Mouse (Mus musculus) C2C12 (cell line): ENCODE data around the gene Cacul1. TPM values are rescaled to one million over a fixed set of nuclear protein-coding genes. Genes with fewer than 3 reads are reported as not detected.

Experiments used
- H3K27me3 ChIP-seq: one replicate; pipeline ENCODE4 v1.6.1; 2011; ENCODE audit not compliant: control insufficient read depth, insufficient read depth, insufficient read length
- H3K36me3 ChIP-seq: one replicate; pipeline ENCODE4 v1.6.1; 2011; ENCODE audit not compliant: control insufficient read depth, insufficient read depth
- H3K4me3 ChIP-seq: one replicate; pipeline ENCODE4 v1.5.1; 2011; ENCODE audit warnings: mild to moderate bottlenecking, control low read depth; ENCODE audit not compliant: poor library complexity, insufficient read depth, severe bottlenecking
- H3K79me2 ChIP-seq: one replicate; pipeline ENCODE4 v1.6.1; 2011; ENCODE audit not compliant: control insufficient read depth, insufficient read depth
- H3K79me3 ChIP-seq: one replicate; pipeline ENCODE4 v1.6.1; 2011; ENCODE audit warnings: low read depth, control low read depth
- H3ac ChIP-seq: one replicate; pipeline ENCODE3; 2011; ENCODE audit warnings: low read depth; ENCODE audit not compliant: control insufficient read depth, insufficient read length
- CEBPB ChIP-seq: IDR thresholded peaks from one replicate; pipeline ENCODE4 v1.6.1; 2011; ENCODE audit warnings: low read depth, mild to moderate bottlenecking, control low read depth, moderate library complexity
- CTCF ChIP-seq: IDR thresholded peaks from one replicate; pipeline ENCODE4 v1.5.1; 2011; ENCODE audit not compliant: control insufficient read depth, insufficient read depth, insufficient read length
- FOSL1 ChIP-seq: IDR thresholded peaks from one replicate; pipeline ENCODE4 v1.8.0; 2011; ENCODE audit warnings: mild to moderate bottlenecking, low read length; ENCODE audit not compliant: poor library complexity, insufficient read depth, severe bottlenecking
- MAX ChIP-seq: IDR thresholded peaks from one replicate; pipeline ENCODE4 v1.6.1; 2011; ENCODE audit warnings: mild to moderate bottlenecking, control low read depth
- MYOD1 ChIP-seq: IDR thresholded peaks from one replicate; pipeline ENCODE4 v1.6.1; 2011; ENCODE audit warnings: low read depth; ENCODE audit not compliant: control insufficient read depth, insufficient read length
- MYOG ChIP-seq: IDR thresholded peaks from one replicate; pipeline ENCODE4 v1.6.1; 2011; ENCODE audit not compliant: control insufficient read depth, insufficient read length; ENCODE audit errors: extremely low read depth
- USF1 ChIP-seq: IDR thresholded peaks from one replicate; pipeline ENCODE4 v1.6.1; 2011; ENCODE audit warnings: low read depth, mild to moderate bottlenecking, control low read depth, moderate library complexity
- polyA plus RNA-seq: library from polyadenylated mRNA; unstranded; fragments of >200 nt; fragmentation: generic; extraction: Trizol; gene quantifications from one replicate; pipeline ENCODE4 v1.2.1, GENCODE M21; 2012; ENCODE audit warnings: missing spikeins

Gene Cacul1
- polyA plus RNA-seq, 1 experiment = 11.2 TPM

DNA sequence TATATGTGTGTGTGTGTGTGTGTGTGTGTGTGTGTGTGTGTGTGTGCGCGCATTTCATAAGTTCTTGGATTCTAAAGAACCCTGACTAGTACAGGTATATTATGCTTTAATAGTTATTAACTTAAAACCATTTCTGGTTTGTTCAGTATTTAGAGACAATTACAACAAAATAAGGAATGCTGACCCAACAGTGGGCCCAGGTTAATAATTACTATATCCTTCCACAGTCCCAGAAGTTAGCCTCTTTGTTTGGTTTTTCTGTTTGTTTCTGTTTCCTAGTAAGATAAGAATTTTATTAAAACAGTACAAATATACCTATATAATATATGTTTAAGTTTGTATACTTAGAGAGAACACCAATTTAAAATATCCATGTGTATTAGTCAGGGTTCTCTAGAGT, 2.4 kb upstream of the Cacul1 start:
- Histone ChIP-seq H3ac (no peak overlapping the region), H3K79me2 (peaks cover 25% of the 10 kb centered on the region), H3K79me3 (peaks cover 18% of the 10 kb centered on the region), H3K27me3 (no peaks in the 10 kb centered on the region), H3K36me3 (no peaks in the 10 kb centered on the region), H3K4me3 (no peak overlapping the region)
- TF ChIP-seq MYOD1 = no peak
- TF ChIP-seq CTCF = no peak
- no peak for TF ChIP-seq MAX
- TF ChIP-seq CEBPB = no peak
- no peak for TF ChIP-seq FOSL1
- no peak for TF ChIP-seq MYOG
- TF ChIP-seq USF1 = no peak

DNA sequence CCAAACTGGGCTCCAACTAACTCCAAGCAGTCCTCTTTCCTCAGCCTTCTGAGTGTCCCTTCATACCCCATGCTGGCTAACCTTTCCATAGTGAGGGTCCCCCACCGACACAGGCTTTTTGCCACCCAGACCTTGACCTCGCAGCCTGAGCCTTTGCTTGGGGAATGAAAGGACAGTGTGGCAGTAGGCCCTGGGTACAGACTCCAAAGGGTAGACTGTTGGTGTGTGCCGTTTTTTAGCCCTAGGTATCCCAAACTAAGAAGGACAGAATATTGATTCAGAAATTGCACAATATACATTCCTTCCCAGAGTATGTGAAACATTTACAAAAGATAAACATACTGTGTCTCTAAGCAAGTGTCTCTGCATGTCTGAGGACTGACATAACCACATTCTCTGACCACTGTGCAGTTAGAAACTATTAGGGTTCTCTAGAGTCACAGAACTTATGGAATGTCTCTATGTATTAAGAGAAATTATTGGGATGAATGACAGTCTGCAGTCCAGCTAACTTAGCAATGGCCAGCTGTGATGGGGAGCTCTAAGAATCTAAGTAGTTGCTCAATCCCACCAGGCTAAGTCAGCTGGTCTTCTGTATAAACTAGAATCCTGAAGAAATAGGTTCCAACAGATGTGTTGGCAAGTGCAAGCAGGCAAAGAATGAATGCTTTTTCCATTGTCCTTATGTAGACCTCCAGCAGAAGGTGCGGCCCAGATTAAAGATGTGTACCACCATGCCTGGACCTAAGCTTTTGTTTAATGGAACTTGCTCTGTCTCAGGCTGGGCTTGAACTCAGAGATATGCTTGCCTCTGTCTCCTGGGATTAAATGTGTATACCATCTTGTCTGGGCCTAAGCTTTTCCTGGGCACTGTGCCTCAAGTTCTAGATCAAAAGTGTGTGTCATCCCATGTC, 809 bp upstream of the Cacul1 start:
- Histone ChIP-seq H3K4me3 (peak overlapping the region; percentile 7), H3K36me3 (peaks cover 2% of the 10 kb centered on the region), H3K79me3 (peaks cover 33% of the 10 kb centered on the region), H3K27me3 (no peaks in the 10 kb centered on the region), H3K79me2 (peaks cover 41% of the 10 kb centered on the region), H3ac (peak overlapping the region; percentile 40)
- TF ChIP-seq FOSL1 = no peak
- TF ChIP-seq CEBPB = peak; percentile 83
- no peak for TF ChIP-seq CTCF
- no peak for TF ChIP-seq MAX
- no peak for TF ChIP-seq MYOD1
- TF ChIP-seq MYOG = no peak
- no peak for TF ChIP-seq USF1

DNA sequence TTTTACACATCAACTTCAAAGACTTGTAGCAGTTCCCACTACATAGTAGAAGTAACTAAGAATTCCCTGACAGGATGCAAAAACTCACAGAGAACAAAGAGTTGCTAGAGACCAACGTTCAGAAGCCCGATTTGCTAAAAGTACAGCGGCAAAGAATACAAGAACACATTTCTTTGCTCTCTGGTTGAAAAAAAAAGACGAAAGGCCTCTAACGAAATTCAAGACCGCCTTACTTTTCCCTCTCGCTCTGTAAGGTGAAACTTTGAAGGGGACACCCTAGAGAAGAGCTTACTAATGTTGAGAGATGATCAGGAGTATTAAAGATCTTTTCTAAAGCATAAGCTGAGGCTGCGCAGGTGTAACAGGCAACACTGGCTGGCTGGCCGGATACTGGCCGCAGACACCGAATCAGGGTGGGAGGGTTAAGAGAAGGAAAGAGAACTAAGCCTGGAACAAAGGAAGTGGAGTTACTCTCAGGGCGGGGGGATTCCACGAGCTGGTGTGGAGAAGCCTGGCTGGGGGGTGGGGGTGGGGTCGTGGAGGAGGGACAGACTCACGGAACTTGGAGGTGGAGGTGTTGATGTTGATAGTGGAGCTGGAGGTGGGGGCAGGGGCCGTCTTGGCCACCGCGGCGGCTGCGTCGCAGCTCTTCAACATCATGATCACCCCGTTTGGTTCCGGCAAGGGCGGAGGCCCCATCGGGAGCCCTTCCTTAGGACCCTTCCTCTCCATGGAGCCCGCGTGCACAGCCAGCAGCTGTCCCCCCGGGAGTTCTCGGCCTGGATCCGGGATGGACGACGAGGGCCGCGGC, 849 bp downstream of the Cacul1 start:
- peaks cover 57% of the 10 kb centered on the region for H3K79me2 ChIP-seq
- peaks cover 49% of the 10 kb centered on the region for H3K79me3 ChIP-seq
- H3K36me3 ChIP-seq = peaks cover 8% of the 10 kb centered on the region
- peak overlapping the region; percentile 85 for H3ac ChIP-seq
- H3K4me3 ChIP-seq = peak overlapping the region; percentile 83
- TF ChIP-seq MAX = no peak
- no peak for TF ChIP-seq USF1
- no peak for TF ChIP-seq MYOG
- TF ChIP-seq CTCF = no peak
- TF ChIP-seq MYOD1 = no peak
- TF ChIP-seq CEBPB = no peak
- TF ChIP-seq FOSL1 = no peak
- no peaks in the 10 kb centered on the region for H3K27me3 ChIP-seq

DNA sequence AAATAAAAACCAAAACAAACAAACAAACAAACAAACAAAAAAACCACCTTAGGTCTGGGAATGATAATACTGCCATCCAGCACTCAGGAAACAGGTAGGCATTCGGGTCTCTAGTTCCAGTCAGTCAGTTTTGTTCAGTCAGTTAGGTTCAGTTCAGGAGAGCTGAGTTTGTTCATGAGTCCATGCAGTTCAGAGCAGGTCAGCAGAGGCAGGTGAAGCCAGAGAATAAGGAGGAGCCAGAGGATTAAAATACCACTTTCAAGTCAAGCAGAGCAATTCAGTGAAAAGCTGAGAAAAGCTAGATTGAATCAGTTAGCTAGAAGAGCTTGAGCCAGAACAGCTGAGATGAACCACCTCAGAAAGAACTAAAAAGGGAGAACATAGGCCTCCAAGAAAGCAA, 4.1 kb downstream of the Cacul1 start:
- peaks cover 90% of the 10 kb centered on the region for H3K79me2 ChIP-seq
- no peak for TF ChIP-seq MYOG
- TF ChIP-seq MAX = no peak
- TF ChIP-seq CTCF = no peak
- H3K27me3 ChIP-seq = no peaks in the 10 kb centered on the region
- H3K4me3 ChIP-seq = no peak overlapping the region
- H3K36me3 ChIP-seq = peaks cover 16% of the 10 kb centered on the region
- H3K79me3 ChIP-seq = peaks cover 76% of the 10 kb centered on the region
- no peak overlapping the region for H3ac ChIP-seq

DNA sequence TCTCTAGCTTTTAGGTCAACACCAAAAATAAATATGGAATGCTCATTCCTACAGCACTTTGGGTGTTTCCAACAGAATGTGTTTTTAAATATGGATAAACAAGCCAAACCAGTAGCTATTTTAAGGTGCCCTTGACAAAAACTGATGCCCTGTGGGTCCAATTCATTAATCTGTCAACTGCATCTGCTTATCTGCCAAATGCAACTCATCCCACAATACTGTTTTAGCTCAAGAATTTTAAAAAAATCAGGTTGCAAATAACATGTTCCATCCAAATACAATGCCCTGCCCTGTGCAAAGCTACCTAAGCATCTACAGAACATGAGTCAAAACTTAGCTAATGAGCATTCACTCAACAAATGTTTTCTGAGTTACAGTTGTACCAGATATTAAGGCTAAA, 20.3 kb downstream of the Cacul1 start:
- H3K4me3 ChIP-seq = no peak overlapping the region
- H3ac ChIP-seq = no peak overlapping the region
- TF ChIP-seq CEBPB = no peak
- H3K79me3 ChIP-seq = peaks cover 13% of the 10 kb centered on the region
- H3K27me3 ChIP-seq = no peaks in the 10 kb centered on the region
- peaks cover 39% of the 10 kb centered on the region for H3K36me3 ChIP-seq
- peaks cover 31% of the 10 kb centered on the region for H3K79me2 ChIP-seq

DNA sequence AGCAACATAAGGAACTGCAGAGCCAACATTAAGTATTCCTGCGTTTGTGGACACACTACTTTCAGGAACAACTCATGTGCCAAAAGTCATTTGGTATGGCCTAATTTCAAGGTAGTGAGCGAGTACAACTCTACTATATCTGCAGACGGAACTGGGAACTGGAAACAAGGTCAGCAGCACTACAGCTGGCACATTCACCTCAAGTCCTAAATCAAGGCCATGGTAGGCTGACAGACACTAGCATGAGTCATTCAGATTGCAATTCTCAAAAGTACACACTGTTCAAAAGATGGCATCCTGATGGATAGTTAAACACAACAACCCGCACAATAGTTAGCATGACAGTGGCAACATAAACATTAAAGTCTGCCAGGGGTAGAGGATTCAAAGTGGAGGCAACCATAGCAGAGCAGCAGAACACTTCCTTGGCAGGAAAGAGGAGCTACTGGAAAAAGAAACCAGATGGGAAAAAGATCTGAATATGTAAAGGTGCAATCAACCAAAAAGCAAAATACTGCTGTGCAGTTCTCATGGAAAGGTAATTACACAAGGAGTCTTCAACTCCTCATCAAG, 25.9 kb downstream of the Cacul1 start:
- peaks cover 4% of the 10 kb centered on the region for H3K79me3 ChIP-seq
- no peak overlapping the region for H3K4me3 ChIP-seq
- H3K36me3 ChIP-seq = peaks cover 20% of the 10 kb centered on the region
- TF ChIP-seq MYOG (no peak), CTCF (no peak), USF1 (no peak), FOSL1 (no peak), MAX (no peak), CEBPB (no peak), MYOD1 (no peak)
- no peak overlapping the region for H3ac ChIP-seq
- H3K79me2 ChIP-seq = peaks cover 10% of the 10 kb centered on the region
- no peaks in the 10 kb centered on the region for H3K27me3 ChIP-seq
